Mouse (Mus musculus) adrenal gland (tissue): Measurements from ENCODE around the gene Phactr3.

Source experiments
- intact Hi-C: fragments of 180-260 bp; cut with DNase I; formaldehyde crosslinking; loops from one replicate; pipeline ENCODE4 v1.15.1; 2025

The Phactr3 gene

GRCm38 (mm10) chr2:178245841-178246240 is 127.1 kb downstream of the Phactr3 start:
- intact Hi-C loops: no loop called here

- intact Hi-C loops: no loop called here
These were observed 128.0 kb downstream of the Phactr3 start for GRCm38 (mm10) chr2:178246767-178247166.

- intact Hi-C loops: no loop called here
These were observed 128.5 kb downstream of the Phactr3 start for GRCm38 (mm10) chr2:178247274-178247673.

- intact Hi-C loops: no loop called here
These were observed 138.5 kb downstream of the Phactr3 start for GRCm38 (mm10) chr2:178257117-178257825.

GRCm38 (mm10) chr2:178257986-178258555 is 139.3 kb downstream of the Phactr3 start:
- intact Hi-C loops: no loop called here

GRCm38 (mm10) chr2:178263055-178263454 is 144.3 kb downstream of the Phactr3 start:
- intact Hi-C loops: no loop called here

GRCm38 (mm10) chr2:178264389-178264788 is 145.6 kb downstream of the Phactr3 start:
- intact Hi-C loops: loop anchor here (1.0 kb wide), 1 partner anchor 126 kb away; no protein-coding TSS in a partner anchor

DNA sequence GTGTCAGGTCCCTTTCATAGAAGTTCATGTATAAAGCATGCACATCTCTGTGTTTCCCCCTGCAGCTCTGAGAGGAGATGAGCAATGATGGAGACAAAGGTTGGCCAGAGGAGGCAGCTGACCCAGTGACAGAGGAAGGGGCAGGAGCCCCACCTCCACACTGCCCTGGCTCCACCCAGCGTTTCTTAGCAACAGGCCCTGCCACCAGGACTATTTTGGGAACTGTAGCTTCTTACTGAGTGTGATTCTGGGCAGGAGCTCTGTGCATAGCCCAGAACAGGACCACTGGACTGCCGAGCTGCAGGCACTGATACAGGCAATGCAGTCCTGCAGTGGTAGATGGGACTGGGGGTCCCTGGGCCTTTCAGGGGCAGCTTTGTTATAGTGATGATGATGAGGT is 146.7 kb downstream of the Phactr3 start:
- intact Hi-C loops: no loop called here

DNA sequence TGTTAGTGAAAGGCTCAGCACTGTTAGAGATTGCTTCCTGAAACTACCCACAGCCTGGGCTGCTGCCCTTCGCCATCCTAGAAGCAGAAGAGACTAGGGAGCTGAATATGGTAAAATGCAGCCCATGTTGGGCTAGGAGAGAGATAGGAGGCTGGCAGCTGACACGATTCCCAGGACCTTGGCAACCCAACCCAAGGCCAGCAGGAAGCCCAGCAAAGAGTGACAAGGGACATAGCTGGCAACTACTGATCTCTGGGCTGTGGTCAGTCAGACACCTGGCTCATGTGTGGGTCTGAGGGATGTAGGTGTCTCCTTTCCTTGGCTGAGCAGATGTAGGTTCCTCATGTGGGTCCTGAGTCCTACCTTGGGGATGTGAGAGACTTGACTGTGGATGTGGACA is 152.0 kb downstream of the Phactr3 start:
- intact Hi-C loops: no loop called here

GRCm38 (mm10) chr2:178272350-178272749 is 153.6 kb downstream of the Phactr3 start:
- intact Hi-C loops: no loop called here

DNA sequence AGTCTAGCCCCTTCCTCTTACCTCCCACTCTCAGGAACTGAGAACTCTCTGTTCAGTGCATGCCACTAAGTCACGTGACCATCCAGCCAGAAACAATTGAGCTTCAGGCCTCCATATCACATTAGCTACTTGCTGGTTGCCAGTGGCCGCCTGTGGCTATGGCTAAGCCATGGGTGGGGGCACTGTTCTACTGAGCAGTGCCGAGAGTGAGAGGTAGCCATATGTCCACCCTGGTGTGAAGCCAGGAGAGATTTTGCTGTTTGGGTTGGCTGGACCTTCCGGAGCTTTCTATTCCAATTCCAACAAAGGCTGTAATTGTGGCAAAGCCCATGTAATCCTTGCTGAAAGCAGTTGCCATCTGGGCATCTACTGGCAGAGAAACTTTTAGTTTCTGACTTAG is 155.4 kb downstream of the Phactr3 start:
- intact Hi-C loops: no loop called here

- intact Hi-C loops: no loop called here
These were observed 158.4 kb downstream of the Phactr3 start for GRCm38 (mm10) chr2:178277206-178277605.

DNA sequence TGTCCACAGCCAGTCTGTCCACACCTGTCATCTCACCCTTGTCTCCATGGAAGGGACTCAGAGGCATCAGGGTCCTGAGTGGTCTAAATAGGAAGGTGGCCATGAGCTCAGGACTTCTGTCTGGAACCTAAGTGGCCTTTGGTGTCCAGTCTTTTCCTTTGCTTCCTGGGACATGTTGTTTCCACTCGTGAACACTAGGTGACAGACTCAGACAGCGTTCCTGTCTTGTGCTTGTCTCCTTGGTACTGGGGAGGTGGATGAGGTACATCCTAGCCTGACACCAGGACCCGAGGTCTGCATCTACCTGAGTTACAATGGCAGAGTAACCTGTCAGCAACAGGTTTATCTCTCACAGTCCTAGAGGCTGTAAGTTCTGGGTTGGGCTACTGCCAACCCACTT is 162.4 kb downstream of the Phactr3 start:
- intact Hi-C loops: no loop called here

DNA sequence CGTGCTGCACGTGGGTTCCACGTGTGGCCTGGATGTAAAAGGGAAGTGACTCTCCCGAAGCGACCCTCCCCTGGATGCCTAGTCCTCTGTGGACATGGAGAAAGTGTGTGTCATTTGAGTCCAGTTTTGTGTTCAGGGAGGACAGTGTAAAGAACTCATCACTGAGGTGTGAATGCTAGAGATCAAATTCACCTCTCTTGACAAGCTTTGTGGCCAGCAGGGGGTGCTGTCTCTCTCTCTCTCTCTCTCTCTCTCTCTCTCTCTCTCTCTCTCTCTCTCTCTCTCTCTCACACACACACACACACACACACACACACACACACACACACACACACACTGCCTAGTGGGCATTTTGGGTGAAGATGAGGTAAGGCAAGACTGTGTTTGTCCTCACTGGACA is 168.5 kb downstream of the Phactr3 start:
- intact Hi-C loops: no loop called here

- intact Hi-C loops: no loop called here
These were observed 169.9 kb downstream of the Phactr3 start for GRCm38 (mm10) chr2:178288666-178289065.

DNA sequence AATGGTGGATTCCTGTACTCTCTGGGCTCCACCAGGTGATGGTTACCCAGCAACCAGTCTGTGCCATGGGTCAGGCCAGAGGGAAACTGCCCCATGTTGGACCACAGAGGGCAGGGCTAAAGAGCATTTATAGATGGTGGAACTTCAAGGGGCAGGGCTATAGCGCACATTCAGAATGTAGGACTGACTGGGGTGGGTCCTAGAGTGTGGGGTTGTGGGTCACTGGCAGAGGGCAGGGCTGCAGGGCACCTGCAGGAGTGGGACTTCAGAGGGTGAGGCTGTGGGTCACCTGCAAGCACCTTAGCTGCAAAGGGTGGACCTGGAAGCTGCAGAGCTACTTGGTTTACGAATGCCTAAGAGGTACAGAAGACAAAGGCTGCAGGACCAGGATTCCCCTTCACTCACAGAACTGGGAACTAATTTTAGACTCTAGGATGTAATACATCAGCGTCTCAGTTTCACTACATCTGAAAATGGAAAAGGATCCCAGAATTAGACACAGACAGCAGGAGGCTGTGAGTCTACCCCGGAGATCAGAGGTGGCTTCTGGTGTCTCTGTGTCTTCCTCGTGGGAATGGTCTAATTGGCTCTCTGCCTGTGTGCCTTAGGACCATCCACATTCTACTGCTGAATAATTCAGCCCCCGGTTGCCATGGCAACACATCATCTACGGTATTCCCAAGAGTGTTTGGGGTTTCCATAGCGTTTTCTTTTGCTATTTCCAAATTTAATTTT is 184.8 kb downstream of the Phactr3 start:
- intact Hi-C loops: no loop called here

GRCm38 (mm10) chr2:178304188-178304529 is 185.4 kb downstream of the Phactr3 start:
- intact Hi-C loops: no loop called here

DNA sequence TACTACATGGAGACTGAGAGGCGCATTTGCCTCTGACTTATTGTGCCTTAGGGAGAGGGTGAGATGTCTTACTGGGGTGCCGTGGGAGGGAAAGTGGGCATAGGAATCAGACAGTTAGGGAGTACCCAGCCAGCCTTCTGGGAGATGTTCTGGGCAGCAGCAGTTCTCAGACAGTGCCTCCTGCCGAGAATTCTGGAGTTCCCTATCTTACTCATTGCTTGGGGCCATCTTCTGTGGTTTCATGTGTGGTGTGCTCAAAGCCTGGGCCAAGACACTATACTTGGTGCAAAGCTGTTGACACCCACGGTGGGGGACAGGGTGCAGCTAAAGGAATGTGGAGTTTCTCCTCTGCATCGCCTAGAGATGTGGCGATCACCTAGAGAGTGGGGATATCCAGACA is 185.9 kb downstream of the Phactr3 start:
- intact Hi-C loops: no loop called here

GRCm38 (mm10) chr2:178313539-178313938 is 194.8 kb downstream of the Phactr3 start:
- intact Hi-C loops: no loop called here

DNA sequence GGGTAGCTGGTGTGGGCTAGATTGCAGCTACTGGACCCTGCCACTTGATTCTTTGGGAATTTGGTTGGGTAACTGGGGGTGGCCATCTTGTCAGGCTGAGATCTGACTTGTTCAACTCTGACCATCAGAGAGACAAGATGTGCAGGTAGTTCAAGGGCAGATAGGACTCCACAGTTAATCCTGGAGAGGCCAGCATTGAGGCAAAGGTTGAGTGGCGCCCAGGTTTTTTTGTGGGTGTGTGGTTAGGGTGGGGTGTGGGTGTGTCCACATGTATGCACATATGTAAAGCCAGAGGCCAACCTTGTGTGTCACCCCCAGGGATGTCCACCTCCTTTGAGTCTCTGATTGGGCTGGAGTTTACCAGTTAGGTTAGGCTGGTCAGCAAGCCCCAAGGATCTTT is 197.5 kb downstream of the Phactr3 start:
- intact Hi-C loops: no loop called here

DNA sequence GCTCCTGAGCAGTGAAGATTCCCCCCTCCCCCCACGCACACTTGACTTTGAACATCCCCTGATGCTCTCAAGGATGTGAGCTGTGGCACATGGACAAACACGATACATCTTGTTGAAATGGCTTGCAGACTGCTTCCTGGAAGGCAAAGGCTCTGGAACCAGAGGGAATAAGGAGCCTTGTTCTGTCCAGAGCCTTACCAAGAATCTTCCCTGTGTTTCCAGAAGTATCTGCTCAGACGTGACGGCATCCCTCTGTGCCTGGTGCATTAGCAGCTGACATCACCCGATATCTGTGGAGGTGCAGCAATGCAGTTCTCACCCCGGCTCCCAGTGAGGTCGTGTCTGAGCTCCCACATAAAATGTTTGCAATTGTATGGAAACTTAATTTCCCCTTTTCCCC is 201.0 kb downstream of the Phactr3 start:
- intact Hi-C loops: no loop called here

DNA sequence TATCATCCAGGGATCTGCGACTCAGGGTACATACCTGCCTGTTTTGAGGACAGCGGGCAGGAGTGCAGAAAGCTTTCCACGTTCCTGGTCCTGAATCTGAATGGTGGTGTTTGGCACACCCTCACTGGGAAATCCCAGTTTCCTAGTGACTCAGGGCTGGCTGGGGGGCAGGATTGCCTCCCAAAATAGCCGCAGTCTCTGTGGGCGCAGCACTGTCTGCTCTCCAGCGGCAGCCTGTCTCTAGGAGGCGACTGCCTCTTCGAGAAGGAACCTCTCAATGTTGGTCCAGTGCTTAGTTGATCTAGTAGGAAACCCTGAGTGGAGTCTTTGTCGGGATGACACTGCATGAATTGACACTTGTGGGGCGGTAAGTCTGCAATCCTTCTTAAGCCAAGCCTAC is 202.5 kb downstream of the Phactr3 start:
- intact Hi-C loops: no loop called here

GRCm38 (mm10) chr2:178324410-178324809 is 205.6 kb downstream of the Phactr3 start:
- intact Hi-C loops: no loop called here
